Mouse (Mus musculus): ENCODE measurements around the gene Casp7.

Gene Casp7

DNA sequence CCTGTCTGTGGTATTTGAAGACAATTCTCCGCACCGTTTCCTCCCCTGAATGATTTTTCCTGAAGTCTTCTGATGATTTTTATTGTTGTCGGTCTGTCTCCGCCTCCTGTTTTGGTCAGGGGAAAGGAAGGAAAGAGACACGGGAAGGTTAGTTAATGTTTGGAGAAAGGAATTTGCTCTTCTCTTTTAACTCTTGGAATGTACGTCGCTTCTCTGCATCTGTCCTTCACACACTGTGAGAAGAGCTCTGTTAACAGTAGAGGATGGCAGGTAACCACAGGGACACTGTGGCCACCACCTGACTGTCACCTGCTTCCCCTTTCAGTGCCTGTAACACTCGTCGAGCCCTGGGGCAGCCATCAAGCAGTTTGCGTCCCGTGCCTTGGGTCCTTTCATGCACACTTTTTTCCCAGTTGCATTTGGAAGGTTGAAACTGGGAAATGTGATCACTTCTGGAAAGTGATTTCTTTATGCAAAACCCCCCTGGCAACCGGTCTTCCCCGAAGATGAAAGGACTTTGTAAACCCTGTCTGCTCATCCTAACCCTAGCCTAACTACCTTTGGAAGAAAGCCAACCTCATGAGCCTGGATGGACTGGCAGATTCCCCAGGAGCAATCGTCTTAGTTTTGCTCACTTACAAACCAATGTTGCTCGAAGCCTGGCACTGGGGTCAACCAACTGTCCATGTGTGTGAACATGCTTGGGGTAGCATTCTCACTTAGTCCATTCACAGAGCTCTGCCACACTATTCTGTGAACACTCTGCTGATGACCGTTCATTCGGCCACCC is 27.9 kb downstream of the Casp7 start:
- no peak for DNase-seq (ENCODE audit: low spot score)

DNA sequence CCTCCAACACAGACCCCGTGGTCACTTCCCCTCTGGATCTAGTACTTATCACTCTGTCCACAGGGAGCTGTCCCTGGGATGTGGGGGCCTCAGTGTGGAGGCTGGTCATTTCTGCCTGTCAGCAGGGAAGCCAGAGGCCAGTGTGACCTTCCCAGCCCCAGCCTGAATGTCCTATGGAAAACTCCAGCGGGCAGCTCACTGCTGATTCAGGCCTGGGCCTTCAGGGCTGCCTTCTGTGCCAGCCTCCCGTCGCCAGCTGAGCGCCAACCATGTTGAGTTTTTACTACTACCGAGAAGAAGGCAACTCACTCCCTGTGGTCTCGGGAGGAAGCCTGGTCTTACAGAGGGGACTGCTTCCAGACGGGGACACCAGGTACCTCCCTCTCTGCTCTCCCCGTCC is 28.6 kb downstream of the Casp7 start:
- no peak for DNase-seq (ENCODE audit: low spot score)

GRCm38 (mm10) chr19:56430369-56430768 is 33.4 kb downstream of the Casp7 start:
- no peak for DNase-seq (ENCODE audit: low spot score)

DNA sequence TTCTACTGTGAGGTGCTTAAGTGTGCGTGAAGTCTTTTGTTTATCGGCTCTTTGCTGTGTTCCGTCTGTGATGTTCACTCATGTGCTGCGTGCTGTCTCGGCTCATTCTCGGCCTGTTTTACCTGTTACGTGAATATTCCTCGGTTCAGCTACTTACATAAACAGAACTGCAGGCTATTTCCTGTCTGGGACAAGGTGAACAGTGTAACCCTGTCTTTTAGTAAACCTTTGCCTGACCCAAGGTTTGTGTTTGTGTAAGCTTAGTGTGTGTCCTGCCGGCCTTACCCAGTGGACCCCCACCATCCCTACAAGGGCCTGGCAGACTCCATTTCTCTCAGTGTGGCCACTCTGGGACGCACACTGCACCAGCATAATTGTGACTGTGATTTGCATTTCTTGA is 35.8 kb downstream of the Casp7 start:
- no peak for DNase-seq (ENCODE audit: low spot score)

DNA sequence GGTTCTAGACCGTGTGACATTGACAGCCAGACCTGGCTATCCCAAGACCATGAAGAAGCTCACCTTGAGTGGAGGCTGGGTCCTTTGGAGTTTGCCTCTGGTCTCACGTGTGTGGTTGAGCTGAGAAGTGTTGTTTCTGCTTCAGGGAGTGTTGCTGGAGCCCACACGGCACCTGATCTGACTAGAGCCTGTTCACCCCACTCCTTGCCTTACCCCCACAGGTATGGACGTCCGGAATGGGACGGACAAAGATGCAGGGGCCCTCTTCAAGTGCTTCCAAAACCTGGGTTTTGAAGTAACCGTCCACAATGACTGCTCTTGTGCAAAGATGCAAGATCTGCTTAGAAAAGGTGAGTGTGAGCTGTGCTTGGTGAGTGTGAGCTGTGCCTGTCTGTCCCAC is 36.7 kb downstream of the Casp7 start:
- DNase-seq (ENCODE audit: low spot score): no peak

DNA sequence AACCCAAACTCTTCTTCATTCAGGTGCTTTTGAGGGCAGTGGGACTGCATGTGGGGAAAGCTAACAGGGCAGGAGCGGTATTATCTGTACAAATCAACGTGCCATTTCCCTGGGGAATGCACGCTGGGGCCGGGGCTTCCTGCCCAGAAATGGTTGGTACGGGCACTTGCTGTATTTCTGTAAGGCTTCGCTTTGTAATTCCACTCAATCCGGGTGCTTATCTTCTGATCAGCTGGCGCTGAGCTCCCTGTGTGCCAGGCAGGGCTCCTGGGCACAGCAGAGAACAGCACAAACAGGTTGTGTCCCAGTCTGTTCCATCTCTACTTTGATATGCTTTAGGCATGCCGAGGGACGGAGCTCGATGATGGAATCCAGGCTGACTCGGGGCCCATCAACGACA is 39.5 kb downstream of the Casp7 start:
- no peak for DNase-seq (ENCODE audit: low spot score)

- DNase-seq (ENCODE audit: low spot score): peak; percentile 19
Measured at GRCm38 (mm10) chr19:56438357-56439071, 41.6 kb downstream of the Casp7 start.

- DNase-seq (ENCODE audit: low spot score): no peak
Measured at GRCm38 (mm10) chr19:56439072-56439434, 42.1 kb downstream of the Casp7 start.

DNA sequence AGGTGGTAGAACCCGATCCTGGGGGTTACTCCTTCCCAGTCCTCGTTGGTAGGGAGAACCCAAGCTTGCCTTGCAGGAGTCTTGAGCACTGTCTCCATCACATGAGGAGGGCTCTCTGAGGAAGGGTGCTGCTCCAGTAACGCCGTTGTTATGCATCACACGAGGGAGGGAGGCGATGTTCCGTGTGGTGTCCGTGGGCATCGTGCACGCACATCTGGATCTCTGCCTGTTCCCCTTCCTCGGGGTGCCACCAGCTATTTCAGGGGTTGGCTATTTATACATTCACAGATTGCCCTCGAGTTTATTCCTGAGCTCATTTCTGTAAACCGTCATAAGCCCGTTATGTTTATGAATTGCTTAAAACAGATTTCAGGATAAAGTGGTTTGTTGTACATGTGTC is 46.5 kb downstream of the Casp7 start:
- DNase-seq (ENCODE audit: low spot score): no peak

DNA sequence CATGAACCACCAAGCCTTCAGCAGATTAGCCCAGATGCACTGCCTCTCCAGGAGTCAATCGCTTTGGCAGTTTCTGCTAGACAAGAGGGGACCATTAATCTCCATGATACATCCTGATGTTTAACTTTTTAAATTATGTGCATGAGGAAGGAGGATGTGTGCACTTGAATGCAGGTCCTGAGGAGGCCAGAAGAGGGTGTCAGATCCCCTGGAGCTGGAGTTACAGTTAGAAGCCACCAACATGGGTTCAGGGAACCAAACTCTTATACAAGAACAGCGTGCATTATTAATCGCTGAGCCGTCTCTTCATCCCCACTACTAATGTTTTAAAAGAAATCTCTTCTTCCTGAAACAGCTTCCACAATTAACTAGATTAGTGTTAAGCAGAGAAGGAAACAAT is 51.9 kb downstream of the Casp7 start:
- DNase-seq (ENCODE audit: low spot score): no peak

DNA sequence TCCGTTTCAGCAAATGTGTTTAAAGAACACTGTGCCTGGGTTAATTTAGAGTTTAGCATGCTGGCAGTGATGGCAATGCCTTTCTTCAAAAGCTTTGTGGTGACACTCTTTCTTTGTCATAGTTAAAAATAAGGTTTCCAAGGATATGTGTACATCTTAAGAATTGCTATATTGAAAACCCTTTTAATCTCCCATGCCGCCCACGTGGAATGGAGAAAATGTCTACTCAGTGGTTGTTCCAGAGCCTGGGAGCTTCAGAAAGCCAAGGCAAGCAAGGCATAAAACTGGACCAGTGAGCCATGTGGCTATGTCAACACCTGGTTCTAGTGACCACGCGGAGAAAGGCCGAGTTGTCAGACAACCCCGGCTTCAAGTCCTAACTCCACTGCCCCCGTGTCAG is 52.6 kb downstream of the Casp7 start:
- no peak for DNase-seq (ENCODE audit: low spot score)

DNA sequence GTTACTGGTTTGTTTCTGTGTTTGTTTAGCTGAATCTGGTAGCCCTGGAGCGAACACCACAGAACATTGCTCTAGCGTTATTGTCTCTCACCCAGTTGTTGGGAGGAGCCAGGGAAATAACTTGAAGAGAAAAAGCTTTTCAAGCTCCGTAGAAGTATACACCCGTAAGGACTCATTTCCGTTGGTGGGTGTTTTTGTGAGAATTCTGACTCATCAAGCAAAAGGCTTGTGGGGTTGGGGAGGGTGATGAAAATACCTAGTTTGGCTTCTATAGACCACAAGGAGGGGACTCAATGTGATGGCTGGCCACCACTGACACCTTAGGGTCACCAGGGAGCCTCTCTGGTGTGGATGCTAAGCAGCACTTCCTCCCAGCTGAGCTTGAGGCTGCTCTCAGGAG is 54.0 kb downstream of the Casp7 start:
- DNase-seq (ENCODE audit: low spot score): no peak

DNA sequence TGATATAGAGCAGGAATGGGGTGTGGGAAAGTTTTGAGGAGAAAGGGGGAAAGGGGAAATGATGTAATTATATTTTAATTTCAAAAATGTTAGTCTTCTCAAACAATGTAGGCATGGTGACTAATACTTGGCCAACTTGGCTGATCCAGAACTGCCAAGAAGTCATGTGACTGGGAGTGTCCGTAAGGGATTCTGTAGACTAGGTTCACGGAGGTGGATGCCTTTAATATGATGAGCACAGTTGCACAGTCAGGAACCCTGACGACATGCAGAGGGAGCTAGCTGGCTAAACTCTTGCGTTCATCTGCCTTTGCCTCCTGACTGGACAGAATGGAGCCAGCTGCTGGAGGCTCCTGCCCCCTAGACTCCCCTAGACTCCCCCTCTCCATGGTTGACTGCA is 54.9 kb downstream of the Casp7 start:
- DNase-seq (ENCODE audit: low spot score): peak; percentile 60

GRCm38 (mm10) chr19:56452421-56452820 is 55.5 kb downstream of the Casp7 start:
- DNase-seq (ENCODE audit: low spot score): no peak

DNA sequence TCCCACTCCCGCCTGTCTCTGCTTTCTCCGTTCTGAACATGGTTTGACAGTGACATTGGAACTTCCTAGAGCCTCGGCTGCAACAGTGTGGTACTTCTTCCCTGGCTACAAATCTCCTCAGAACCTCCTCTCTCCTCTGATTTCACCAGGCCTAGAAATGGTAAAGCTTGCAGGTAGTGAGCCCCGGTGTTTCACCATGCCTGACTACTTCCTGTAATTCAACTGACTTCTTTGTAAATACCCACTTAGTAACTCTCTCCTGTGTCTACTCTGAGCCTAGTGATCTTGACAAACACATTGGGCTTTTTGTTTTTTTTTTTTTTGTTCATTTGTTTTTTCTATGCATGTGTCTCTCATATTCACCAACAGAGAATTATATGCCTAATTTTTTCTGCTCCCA is 57.9 kb downstream of the Casp7 start:
- DNase-seq (ENCODE audit: low spot score): no peak

DNA sequence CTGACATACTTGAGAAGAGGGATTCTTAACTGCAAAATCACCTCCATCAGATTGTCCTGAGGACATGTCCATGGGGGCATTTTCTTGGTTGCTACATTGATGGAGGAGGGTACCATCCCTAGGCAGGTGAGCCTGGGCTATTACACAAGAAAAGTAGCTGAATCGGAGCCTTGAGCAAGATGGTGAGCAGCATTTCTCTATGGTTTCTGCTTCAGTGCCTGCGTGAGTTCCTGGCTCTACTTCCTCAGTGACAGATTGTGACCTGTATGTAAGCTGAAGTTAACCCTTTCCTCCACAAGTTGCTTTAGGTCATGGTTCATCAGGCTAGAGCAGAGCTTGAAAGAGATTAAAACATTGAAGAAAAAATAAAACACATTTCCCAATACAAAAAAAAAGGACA is 58.4 kb downstream of the Casp7 start:
- DNase-seq (ENCODE audit: low spot score): no peak

DNA sequence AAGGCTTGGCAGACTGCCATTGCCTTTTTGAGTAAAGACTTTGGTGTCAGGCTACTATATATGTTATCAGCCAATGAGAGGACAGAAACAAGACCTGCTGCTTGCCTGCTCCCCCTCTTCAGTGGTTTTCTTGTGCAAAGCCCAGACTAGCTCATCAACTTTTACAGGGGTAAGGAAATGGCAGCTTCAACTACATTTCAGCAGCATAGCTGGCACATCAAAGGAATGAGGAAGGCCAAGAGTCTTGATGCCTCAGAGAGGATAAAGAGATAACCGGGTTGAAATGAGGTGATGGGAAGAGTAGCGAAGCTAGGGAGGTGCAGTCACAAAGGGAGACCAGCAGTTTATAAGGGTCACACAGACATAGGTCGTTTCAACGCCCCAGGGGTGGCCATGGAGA is 60.6 kb downstream of the Casp7 start:
- no peak for DNase-seq (ENCODE audit: low spot score)

DNA sequence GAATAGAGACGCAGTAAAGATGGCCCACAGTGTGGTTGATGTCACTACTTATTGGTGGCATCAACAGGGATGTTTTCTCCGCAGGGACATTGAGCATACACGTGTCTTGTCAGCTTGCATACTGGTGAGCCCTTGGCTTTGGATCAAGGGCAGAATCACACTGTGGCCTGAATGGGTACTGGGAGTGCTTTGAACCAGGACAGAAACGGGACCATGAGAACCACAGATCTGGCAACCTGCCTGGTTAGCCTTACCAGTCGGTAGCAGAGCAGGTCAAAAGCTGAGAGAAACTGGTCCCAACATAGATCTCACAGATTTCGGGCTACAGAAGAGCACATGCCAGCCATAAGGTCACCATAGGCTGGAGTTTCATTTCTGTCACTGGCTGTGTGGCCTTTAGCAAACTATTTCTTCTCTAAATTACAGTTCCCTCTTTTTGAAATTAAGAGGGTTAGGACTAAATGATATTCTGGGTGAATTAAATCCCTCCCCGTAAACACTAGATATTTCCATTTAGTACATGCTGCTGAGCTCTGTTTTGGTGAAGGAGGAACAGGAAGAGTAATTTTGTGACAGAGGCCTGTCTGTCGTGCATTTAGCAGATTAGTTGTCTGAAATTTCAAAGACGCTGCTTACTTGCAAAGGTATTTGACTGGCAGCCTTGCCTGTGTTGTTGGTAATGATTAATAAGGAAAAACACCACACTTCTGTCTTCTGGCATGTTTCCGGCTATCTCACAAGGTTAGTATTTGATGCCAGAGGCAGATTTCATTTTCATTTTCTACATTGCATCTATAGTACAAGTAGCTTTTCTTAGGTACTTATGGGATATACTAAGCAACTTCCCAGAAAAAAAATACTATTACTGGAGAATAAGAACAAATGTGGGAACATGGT is 62.5 kb downstream of the Casp7 start:
- DNase-seq (ENCODE audit: low spot score): no peak

GRCm38 (mm10) chr19:56460241-56460640 is 63.3 kb downstream of the Casp7 start:
- no peak for DNase-seq (ENCODE audit: low spot score)

GRCm38 (mm10) chr19:56461522-56462101 is 64.7 kb downstream of the Casp7 start, which contains the start of gene Plekhs1:
Plekhs1 (plus strand) TSS chr19:56461640.
- peak; percentile 47 for DNase-seq (ENCODE audit: low spot score)

DNA sequence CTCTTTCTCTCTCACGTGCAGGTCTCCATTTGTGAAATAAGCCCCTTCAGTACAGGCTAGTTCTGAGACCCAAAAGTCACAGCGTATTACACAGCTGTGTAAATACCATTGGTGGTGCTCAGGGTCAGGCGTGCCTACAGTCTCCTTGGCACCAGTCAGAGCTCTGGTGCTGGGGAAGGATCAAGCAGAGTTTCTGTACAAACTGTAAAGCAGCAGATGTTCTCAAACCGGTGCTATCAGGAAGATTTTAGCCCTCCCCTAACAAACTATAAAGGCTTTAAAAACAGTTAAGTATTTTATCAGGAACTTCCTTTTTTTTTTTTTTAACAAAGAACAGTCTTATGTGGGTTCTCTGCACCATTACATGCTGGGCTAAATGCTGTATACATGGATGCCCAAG is 65.9 kb downstream of the Casp7 start:
- DNase-seq (ENCODE audit: low spot score): no peak

GRCm38 (mm10) chr19:56466486-56466885 is 69.6 kb downstream of the Casp7 start:
- DNase-seq (ENCODE audit: low spot score): peak; percentile 22

Data from adipocyte (in vitro differentiated cells).